Mouse (Mus musculus) neural tube, embryonic 14.5 days (tissue): ENCODE data around the gene Fam169b. TPM values are rescaled to one million over a fixed set of nuclear protein-coding genes. Genes with fewer than 3 reads are reported as not detected.

Experiments used
- ATAC-seq: fragments of 200-750 bp; cut with Nextera tagmentation; 2 replicates; pipeline ENCODE4 v1.8.0; 2017; ENCODE audit warnings: low read depth, mild to moderate bottlenecking, moderate TSS enrichment, moderate library complexity
- H3K27ac ChIP-seq: fragments of 300-500 bp; sonication (generic); 2 replicates; pipeline ENCODE4 v1.5.1; 2014; ENCODE audit warnings: low read depth, mild to moderate bottlenecking, control low read depth, low read length, moderate library complexity, mixed read lengths
- H3K27me3 ChIP-seq: fragments of 300-500 bp; sonication (generic); 2 replicates; pipeline ENCODE4 v1.6.1; 2014; ENCODE audit warnings: low read length; ENCODE audit not compliant: control insufficient read depth, insufficient read depth
- H3K36me3 ChIP-seq: fragments of 300-500 bp; sonication (generic); 2 replicates; pipeline ENCODE4 v1.6.1; 2014; ENCODE audit warnings: low read length, mixed read lengths; ENCODE audit not compliant: control insufficient read depth, insufficient read depth
- H3K4me1 ChIP-seq: fragments of 300-500 bp; sonication (generic); 2 replicates; pipeline ENCODE4 v1.6.1; 2014; ENCODE audit warnings: low read length; ENCODE audit not compliant: control insufficient read depth, insufficient read depth
- H3K4me2 ChIP-seq: fragments of 300-500 bp; sonication (generic); 2 replicates; pipeline ENCODE4 v1.6.1; 2014; ENCODE audit warnings: mild to moderate bottlenecking, low read depth, low read length, control low read depth
- H3K4me3 ChIP-seq: fragments of 300-500 bp; sonication (generic); 2 replicates; pipeline ENCODE4 v1.5.1; 2014; ENCODE audit warnings: low read depth, low read length, control low read depth, mixed read lengths
- H3K9ac ChIP-seq: fragments of 300-500 bp; sonication (generic); replicated peaks from 2 replicates; pipeline ENCODE4 v1.6.1; 2014; ENCODE audit warnings: low read depth, mild to moderate bottlenecking, control low read depth, low read length, mixed read lengths
- H3K9me3 ChIP-seq: fragments of 300-500 bp; sonication (generic); 2 replicates; pipeline ENCODE4 v1.6.1; 2016; ENCODE audit warnings: low read length; ENCODE audit not compliant: control insufficient read depth
- WGBS: fragments of 180-500 bp; shearing (Covaris S2); extraction: QIAGEN DNeasy Blood & Tissue Kit; methylation state at CpG from one replicate; pipeline ENCODE4 v1.1.7; 2014; 5-methylcytosine and 5-hydroxymethylcytosine counted together
- polyA plus RNA-seq: library from polyadenylated mRNA; unstranded; fragments of >200 nt; fragmentation: Nextera tagmentation; extraction: Ambion mirVana; gene quantifications from 2 replicates; pipeline ENCODE4 v1.2.1, GENCODE M21; 2014

Fam169b gene
- not detected in 2 replicates for polyA plus RNA-seq

- peaks cover 3% of the 10 kb centered on the region; the same call in 1 of the 2 replicates for H3K27me3 ChIP-seq
- no peak within 1 kb of the TSS for H3K4me2 ChIP-seq
- H3K9me3 ChIP-seq: no peaks in the 10 kb centered on the region
- H3K27ac ChIP-seq: no peak within 1 kb of the TSS
- H3K4me1 ChIP-seq: peaks cover 7% of the 10 kb centered on the region
- H3K9ac ChIP-seq: no peak within 1 kb of the TSS
- no peaks in the 10 kb centered on the region for H3K36me3 ChIP-seq
- H3K4me3 ChIP-seq: no peak within 1 kb of the TSS
- no peak for ATAC-seq
Measured at GRCm38 (mm10) chr7:68273515-68273914, at the start of gene Fam169b. Fam169b (plus strand) TSS chr7:68273839.

GRCm38 (mm10) chr7:68224006-68224405, 49.6 kb upstream of the Fam169b start:
- peaks cover 3% of the 10 kb centered on the region; the same call in 1 of the 2 replicates for H3K4me1 ChIP-seq
- no peaks in the 10 kb centered on the region for H3K27me3 ChIP-seq
- H3K9me3 ChIP-seq: no peaks in the 10 kb centered on the region
- no peak for ATAC-seq
- H3K4me3 ChIP-seq: no peak overlapping the region
- no peak overlapping the region for H3K4me2 ChIP-seq
- no peak overlapping the region for H3K9ac ChIP-seq
- 88% methylated on average over 5 of the region's 5 CpGs for WGBS
- peaks cover 19% of the 10 kb centered on the region for H3K36me3 ChIP-seq
- no peak overlapping the region; the same call in 1 of the 2 replicates for H3K27ac ChIP-seq

GRCm38 (mm10) chr7:68225427-68226054, 48.1 kb upstream of the Fam169b start:
- H3K4me1 ChIP-seq: peaks cover 3% of the 10 kb centered on the region; the same call in 1 of the 2 replicates
- H3K27ac ChIP-seq: no peak overlapping the region
- H3K4me2 ChIP-seq: no peak overlapping the region
- WGBS: 89% methylated on average over 9 of the region's 9 CpGs
- H3K27me3 ChIP-seq: no peaks in the 10 kb centered on the region
- H3K9me3 ChIP-seq: no peaks in the 10 kb centered on the region
- H3K36me3 ChIP-seq: peaks cover 14% of the 10 kb centered on the region; the same call in 1 of the 2 replicates
- H3K4me3 ChIP-seq: no peak overlapping the region
- no peak for ATAC-seq
- no peak overlapping the region for H3K9ac ChIP-seq

GRCm38 (mm10) chr7:68227021-68227420, 46.6 kb upstream of the Fam169b start:
- no peak overlapping the region for H3K27ac ChIP-seq
- no peak for ATAC-seq
- 85% methylated on average over 11 of the region's 11 CpGs for WGBS
- H3K4me2 ChIP-seq: no peak overlapping the region
- H3K4me3 ChIP-seq: no peak overlapping the region
- peaks cover 3% of the 10 kb centered on the region; the same call in 1 of the 2 replicates for H3K4me1 ChIP-seq
- H3K36me3 ChIP-seq: peaks cover 11% of the 10 kb centered on the region; the same call in 1 of the 2 replicates
- H3K27me3 ChIP-seq: no peaks in the 10 kb centered on the region
- no peak overlapping the region for H3K9ac ChIP-seq
- no peaks in the 10 kb centered on the region for H3K9me3 ChIP-seq

GRCm38 (mm10) chr7:68227621-68228020, 46.0 kb upstream of the Fam169b start:
- Histone ChIP-seq H3K4me3 (no peak overlapping the region), H3K9ac (no peak overlapping the region), H3K4me1 (peaks cover 3% of the 10 kb centered on the region; the same call in 1 of the 2 replicates), H3K36me3 (peaks cover 11% of the 10 kb centered on the region; the same call in 1 of the 2 replicates), H3K27me3 (no peaks in the 10 kb centered on the region), H3K4me2 (no peak overlapping the region), H3K27ac (no peak overlapping the region), H3K9me3 (no peaks in the 10 kb centered on the region)
- ATAC-seq: no peak
- WGBS: 86% methylated on average over 4 of the region's 4 CpGs

- H3K36me3 ChIP-seq: peaks cover 11% of the 10 kb centered on the region; the same call in 1 of the 2 replicates
Measured at GRCm38 (mm10) chr7:68228491-68228890, 45.1 kb upstream of the Fam169b start.

GRCm38 (mm10) chr7:68230831-68231230, 42.8 kb upstream of the Fam169b start:
- Histone ChIP-seq H3K9me3 (no peaks in the 10 kb centered on the region), H3K4me1 (no peaks in the 10 kb centered on the region), H3K36me3 (peaks cover 11% of the 10 kb centered on the region; the same call in 1 of the 2 replicates), H3K9ac (no peak overlapping the region), H3K4me3 (no peak overlapping the region), H3K4me2 (no peak overlapping the region), H3K27ac (no peak overlapping the region), H3K27me3 (no peaks in the 10 kb centered on the region)
- 88% methylated on average over 9 of the region's 9 CpGs for WGBS
- no peak for ATAC-seq

More at GRCm38 (mm10) chr7:68228491-68228890, 45.1 kb upstream of the Fam169b start:
- Histone ChIP-seq H3K4me3 (no peak overlapping the region), H3K27ac (no peak overlapping the region), H3K9me3 (no peaks in the 10 kb centered on the region), H3K4me2 (no peak overlapping the region), H3K4me1 (no peaks in the 10 kb centered on the region), H3K9ac (no peak overlapping the region; the same call in 1 of the 2 replicates), H3K27me3 (no peaks in the 10 kb centered on the region)
- no peak for ATAC-seq
- 47% methylated on average over 6 of the region's 6 CpGs for WGBS

- 89% methylated on average over 5 of the region's 5 CpGs for WGBS
- no peak overlapping the region for H3K27ac ChIP-seq
- no peak for ATAC-seq
Measured at GRCm38 (mm10) chr7:68232521-68232920, 41.1 kb upstream of the Fam169b start.

GRCm38 (mm10) chr7:68233619-68234223, 39.9 kb upstream of the Fam169b start:
- H3K4me3 ChIP-seq: no peak overlapping the region
- no peaks in the 10 kb centered on the region for H3K27me3 ChIP-seq
- no peaks in the 10 kb centered on the region for H3K4me1 ChIP-seq
- H3K9me3 ChIP-seq: no peaks in the 10 kb centered on the region
- no peak overlapping the region for H3K9ac ChIP-seq
- no peak for ATAC-seq
- H3K4me2 ChIP-seq: no peak overlapping the region
- no peak overlapping the region for H3K27ac ChIP-seq
- whole genome bisulfite sequencing: 44% methylated on average over 13 of the region's 13 CpGs
- no peaks in the 10 kb centered on the region for H3K36me3 ChIP-seq

More at GRCm38 (mm10) chr7:68232521-68232920, 41.1 kb upstream of the Fam169b start:
- H3K27me3 ChIP-seq: no peaks in the 10 kb centered on the region
- no peak overlapping the region for H3K4me2 ChIP-seq
- H3K9ac ChIP-seq: no peak overlapping the region
- no peaks in the 10 kb centered on the region for H3K9me3 ChIP-seq
- H3K36me3 ChIP-seq: no peaks in the 10 kb centered on the region
- H3K4me3 ChIP-seq: no peak overlapping the region
- no peaks in the 10 kb centered on the region for H3K4me1 ChIP-seq
